Mouse (Mus musculus): Measurements from ENCODE around the gene Polr1c. TPM values are rescaled to one million over a fixed set of nuclear protein-coding genes. Genes with fewer than 3 reads are reported as not detected.

Gene Polr1c
- polyA plus RNA-seq, 1 experiment from 2014 or later, result 89.5 TPM

DNA sequence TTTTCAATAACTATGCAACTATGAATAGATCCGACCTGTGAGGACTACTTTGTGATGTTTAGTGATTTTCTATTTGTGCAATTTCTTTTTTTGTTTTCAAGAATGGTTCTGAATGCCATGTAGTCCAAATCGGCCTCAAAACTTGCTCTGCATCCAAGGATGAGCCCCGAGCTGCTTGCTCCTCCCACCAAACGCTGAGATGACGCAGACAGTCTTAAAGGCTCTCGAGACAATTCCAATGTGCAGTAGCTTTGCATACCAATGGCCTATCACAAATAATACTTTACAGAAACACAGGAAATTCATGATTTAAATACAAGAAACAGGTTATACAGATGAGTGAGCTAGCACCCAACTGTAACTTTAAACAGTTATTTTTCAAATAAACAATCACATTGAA, 46.7 kb downstream of the Polr1c start:
- ATAC-seq (replicated peaks), result no peak
- H3K4me2 ChIP-seq (replicated peaks), result peak overlapping the region; percentile 83
- H3K9ac ChIP-seq (replicated peaks), result peak overlapping the region; percentile 61
- peaks cover 32% of the 10 kb centered on the region for H3K36me3 ChIP-seq
- WGBS, result 52% methylated on average over 6 of the region's 6 CpGs
- H3K4me3 ChIP-seq, result peak overlapping the region; percentile 86
- H3K27me3 ChIP-seq, result no peaks in the 10 kb centered on the region
- no peak overlapping the region for H3K27ac ChIP-seq (replicated peaks)
- peaks cover 38% of the 10 kb centered on the region for H3K4me1 ChIP-seq
- no peaks in the 10 kb centered on the region for H3K9me3 ChIP-seq

MicroRNAs within 50 kb of the gene (microRNA counts, 519-probe panel; counts per million panel counts)
- microRNA mmu-miR-693-3p, result not detected
- microRNA mmu-miR-693-5p, result not detected

Small RNAs within 50 kb of the gene (microRNA-seq; reads per million reads assigned to microRNA genes)
- 0.66 reads per million for gene Mir693

Other genes starting within 250 kb of the Polr1c start
- gene Vegfa, start 215.7 kb downstream of the Polr1c start, polyA plus RNA-seq (2015; fragmentation: Nextera tagmentation; extraction: Ambion mirVana), result 3.1 and 3.6 TPM in 2 replicates
- gene Mrps18a, start 137.1 kb downstream of the Polr1c start, polyA plus RNA-seq (2015; fragmentation: Nextera tagmentation; extraction: Ambion mirVana), result 129 and 134 TPM in 2 replicates
- 37.2 and 45.7 TPM in 2 replicates for gene Rsph9, start 103.8 kb downstream of the Polr1c start, polyA plus RNA-seq (2015; fragmentation: Nextera tagmentation; extraction: Ambion mirVana)
- 27.0 and 28.9 TPM in 2 replicates for gene Mad2l1bp, start 94.5 kb downstream of the Polr1c start, polyA plus RNA-seq (2015; fragmentation: Nextera tagmentation; extraction: Ambion mirVana)
- gene Gtpbp2, start 87.0 kb downstream of the Polr1c start, polyA plus RNA-seq (2015; fragmentation: Nextera tagmentation; extraction: Ambion mirVana), result 41.4 and 45.4 TPM in 2 replicates
- gene Polh, start 45.4 kb downstream of the Polr1c start, polyA plus RNA-seq (2015; fragmentation: Nextera tagmentation; extraction: Ambion mirVana), result 8.5 and 9.9 TPM in 2 replicates
- 42.4 and 42.7 TPM in 2 replicates for gene Xpo5, start 45.3 kb downstream of the Polr1c start, polyA plus RNA-seq (2015; fragmentation: Nextera tagmentation; extraction: Ambion mirVana)
- 91.5 and 93.8 TPM in 2 replicates for gene Yipf3, start within 50 bp of the Polr1c start, polyA plus RNA-seq (2015; fragmentation: Nextera tagmentation; extraction: Ambion mirVana)
- 10.0 and 12.0 TPM in 2 replicates for gene Lrrc73, start 5.5 kb upstream of the Polr1c start, polyA plus RNA-seq (2015; fragmentation: Nextera tagmentation; extraction: Ambion mirVana)
- 31.5 and 37.1 TPM in 2 replicates for gene Tjap1, start 35.0 kb upstream of the Polr1c start, polyA plus RNA-seq (2015; fragmentation: Nextera tagmentation; extraction: Ambion mirVana)
- gene Dlk2, start 49.4 kb upstream of the Polr1c start, polyA plus RNA-seq (2015; fragmentation: Nextera tagmentation; extraction: Ambion mirVana), result 7.2 and 9.2 TPM in 2 replicates
- gene Abcc10, start 80.3 kb upstream of the Polr1c start, polyA plus RNA-seq (2015; fragmentation: Nextera tagmentation; extraction: Ambion mirVana), result 6.6 and 8.1 TPM in 2 replicates
- gene Zfp318, start 135.7 kb upstream of the Polr1c start, polyA plus RNA-seq (2015; fragmentation: Nextera tagmentation; extraction: Ambion mirVana), result 12.8 and 13.5 TPM in 2 replicates
- gene Crip3, start 180.9 kb upstream of the Polr1c start, polyA plus RNA-seq (2015; fragmentation: Nextera tagmentation; extraction: Ambion mirVana), result 1.1 and 1.2 TPM in 2 replicates
- 0.11 and 0.15 TPM in 2 replicates for gene Slc22a7, start 190.4 kb upstream of the Polr1c start, polyA plus RNA-seq (2015; fragmentation: Nextera tagmentation; extraction: Ambion mirVana)
- 6.5 and 7.5 TPM in 2 replicates for gene Ttbk1, start 239.6 kb upstream of the Polr1c start, polyA plus RNA-seq (2015; fragmentation: Nextera tagmentation; extraction: Ambion mirVana)
- 32.1 and 33.3 TPM in 2 replicates for gene Dnph1, start 248.7 kb upstream of the Polr1c start, polyA plus RNA-seq (2015; fragmentation: Nextera tagmentation; extraction: Ambion mirVana)